Mouse (Mus musculus): ENCODE results near the gene Ugt8a.

Gene Ugt8a

DNA sequence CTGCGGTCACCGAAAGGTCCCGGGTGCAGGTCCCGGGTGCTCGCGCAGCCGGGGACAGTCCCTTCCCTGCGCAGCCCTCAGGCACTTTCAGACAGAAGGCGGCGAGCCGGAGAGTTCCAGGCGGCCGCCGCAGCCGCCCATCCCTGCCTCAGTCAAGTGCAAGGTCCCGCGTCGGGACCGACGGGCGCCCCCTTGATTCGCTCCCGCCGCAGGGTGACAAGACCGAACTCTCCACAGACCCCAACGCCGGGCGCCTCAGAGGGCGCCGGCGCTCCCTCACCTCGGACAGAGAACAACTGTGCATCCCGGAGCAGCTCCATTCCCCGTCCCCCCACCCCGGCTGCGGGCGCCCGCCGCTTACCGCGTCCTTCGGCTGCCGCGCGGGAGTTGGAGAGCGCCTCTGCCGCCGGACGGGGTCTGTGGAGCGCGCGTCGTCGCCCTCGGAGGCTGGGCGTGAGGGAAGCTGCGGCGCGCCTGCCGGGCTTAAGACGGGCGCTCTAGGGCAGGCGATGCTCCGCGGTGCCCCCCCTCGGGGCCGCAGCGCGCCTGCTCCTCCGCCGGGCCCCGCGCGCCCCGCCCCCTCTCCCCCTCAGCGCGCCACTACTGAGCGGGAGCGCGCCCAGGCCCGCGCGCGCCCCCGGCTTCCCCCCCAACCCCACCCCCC is at the start of gene Ugt8a:
Gene Ugt8a (minus strand): TSS at position 528 of the 664 bp plus-strand sequence.
- H3K4me3 ChIP-seq (replicated peaks; ENCODE audit: low read length), result peak within 1 kb of the TSS; percentile 89
- peaks cover 18% of the 10 kb centered on the region for H3K27me3 ChIP-seq (ENCODE audit: insufficient read depth, low read length)
- H3K9me3 ChIP-seq (ENCODE audit: low read length), result no peaks in the 10 kb centered on the region
- no peaks in the 10 kb centered on the region for H3K36me3 ChIP-seq (ENCODE audit: insufficient read depth, low read length)
- H3K4me1 ChIP-seq (replicated peaks; ENCODE audit: low read depth, low read length), result peaks cover 6% of the 10 kb centered on the region
- TF ChIP-seq NANOG (IDR thresholded peaks at IDR 0.05; ENCODE audit: borderline replicate concordance, low read length), result no peak

DNA sequence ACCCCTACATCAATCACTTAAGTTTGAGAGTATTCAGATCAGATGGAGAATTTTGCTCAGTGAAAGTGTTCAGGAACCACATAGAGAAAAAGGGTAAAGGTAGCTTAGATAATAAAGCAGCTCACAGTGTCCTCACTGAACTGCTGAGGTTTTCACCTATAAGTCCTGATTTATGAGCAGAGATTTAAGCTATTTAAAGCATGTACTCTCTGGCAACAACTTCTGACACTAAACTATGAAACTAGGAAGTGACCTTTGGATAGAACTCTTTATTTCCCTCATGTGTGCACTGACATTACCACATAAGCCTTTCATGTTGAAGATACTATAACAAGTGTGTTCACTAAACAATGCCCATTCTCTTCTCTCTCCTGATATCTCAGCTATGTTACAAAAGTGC is 48.2 kb upstream of the Ugt8a start:
- Histone ChIP-seq H3K36me3 (ENCODE audit: insufficient read depth, low read length) (no peaks in the 10 kb centered on the region), H3K4me1 (replicated peaks; ENCODE audit: low read depth, low read length) (no peaks in the 10 kb centered on the region), H3K27me3 (ENCODE audit: insufficient read depth, low read length) (no peaks in the 10 kb centered on the region), H3K4me3 (replicated peaks; ENCODE audit: low read length) (no peak overlapping the region), H3K9me3 (ENCODE audit: low read length) (no peaks in the 10 kb centered on the region)
- no peak for TF ChIP-seq POU5F1 (IDR thresholded peaks at IDR 0.05; ENCODE audit: borderline replicate concordance, low read length)
- TF ChIP-seq CTCF (conservative IDR thresholded peaks at IDR 0.05; ENCODE audit: low read length), result no peak
- TF ChIP-seq NANOG (IDR thresholded peaks at IDR 0.05; ENCODE audit: borderline replicate concordance, low read length), result no peak

DNA sequence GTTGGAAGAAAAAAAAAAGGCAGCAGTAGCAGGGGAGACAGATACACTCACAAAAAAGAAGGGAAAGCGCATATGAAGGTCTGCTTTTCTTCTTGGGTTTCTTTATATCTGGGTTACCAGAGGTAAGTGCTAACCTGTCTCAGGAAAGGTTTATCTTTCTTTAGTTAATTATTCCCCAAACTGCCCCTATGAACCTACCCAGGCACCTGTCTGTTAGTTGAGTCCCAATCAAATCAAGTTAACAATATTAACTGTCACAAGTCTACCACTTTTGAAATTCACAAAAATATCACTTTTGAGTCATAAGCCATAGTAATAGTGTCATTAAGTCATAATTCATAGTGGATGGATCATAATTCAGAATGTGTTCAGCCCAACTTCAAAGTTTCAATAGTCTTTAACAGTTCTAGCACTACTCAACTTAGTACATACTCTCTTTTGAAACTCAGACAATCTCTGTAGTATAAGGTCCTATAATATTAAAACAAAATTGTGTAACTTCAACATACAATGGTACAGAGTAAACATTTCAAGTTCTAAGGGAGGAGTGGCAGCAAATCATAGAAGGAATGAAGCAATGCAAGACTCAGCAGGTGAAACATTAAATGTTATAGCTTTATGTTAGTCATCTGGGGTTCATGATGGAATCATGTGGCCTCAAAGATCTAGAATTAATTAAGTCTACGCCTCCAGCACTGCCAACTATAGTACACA is 45.4 kb upstream of the Ugt8a start:
- no peaks in the 10 kb centered on the region for H3K4me1 ChIP-seq (replicated peaks; ENCODE audit: low read depth, low read length)
- no peak overlapping the region for H3K4me3 ChIP-seq (replicated peaks; ENCODE audit: low read length)
- H3K36me3 ChIP-seq (ENCODE audit: insufficient read depth, low read length), result no peaks in the 10 kb centered on the region
- no peaks in the 10 kb centered on the region for H3K27me3 ChIP-seq (ENCODE audit: insufficient read depth, low read length)
- TF ChIP-seq CTCF (conservative IDR thresholded peaks at IDR 0.05; ENCODE audit: low read length) (no peak), NANOG (IDR thresholded peaks at IDR 0.05; ENCODE audit: borderline replicate concordance, low read length) (no peak), POU5F1 (IDR thresholded peaks at IDR 0.05; ENCODE audit: borderline replicate concordance, low read length) (no peak)
- no peaks in the 10 kb centered on the region for H3K9me3 ChIP-seq (ENCODE audit: low read length)

DNA sequence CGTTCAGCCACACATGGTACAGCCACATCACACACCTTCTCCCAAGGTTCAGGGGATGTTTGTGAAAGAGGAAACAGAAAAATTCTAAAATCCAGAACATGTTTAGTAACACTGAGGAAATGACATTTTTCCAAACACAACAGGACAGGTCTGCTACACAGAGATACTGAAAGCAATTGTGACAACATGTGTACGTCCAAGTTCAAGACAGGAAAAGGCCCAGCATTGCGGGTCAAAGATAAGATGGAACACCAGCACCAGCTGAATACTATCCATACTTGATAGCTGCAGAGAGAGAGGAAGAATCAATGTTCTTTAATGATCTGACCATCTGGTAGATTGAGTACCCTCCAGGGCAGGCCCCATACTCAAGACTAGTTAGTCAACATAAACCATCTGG is 41.1 kb upstream of the Ugt8a start:
- no peaks in the 10 kb centered on the region for H3K36me3 ChIP-seq (ENCODE audit: insufficient read depth, low read length)
- no peaks in the 10 kb centered on the region for H3K4me1 ChIP-seq (replicated peaks; ENCODE audit: low read depth, low read length)
- TF ChIP-seq CTCF (conservative IDR thresholded peaks at IDR 0.05; ENCODE audit: low read length) (no peak), NANOG (IDR thresholded peaks at IDR 0.05; ENCODE audit: borderline replicate concordance, low read length) (no peak), POU5F1 (IDR thresholded peaks at IDR 0.05; ENCODE audit: borderline replicate concordance, low read length) (no peak)
- no peaks in the 10 kb centered on the region for H3K27me3 ChIP-seq (ENCODE audit: insufficient read depth, low read length)
- H3K4me3 ChIP-seq (replicated peaks; ENCODE audit: low read length), result no peak overlapping the region
- H3K9me3 ChIP-seq (ENCODE audit: low read length), result no peaks in the 10 kb centered on the region

- TF ChIP-seq POU5F1 (IDR thresholded peaks at IDR 0.05; ENCODE audit: borderline replicate concordance, low read length), result no peak
- no peak for TF ChIP-seq CTCF (conservative IDR thresholded peaks at IDR 0.05; ENCODE audit: low read length)
- TF ChIP-seq NANOG (IDR thresholded peaks at IDR 0.05; ENCODE audit: borderline replicate concordance, low read length), result no peak
- H3K4me1 ChIP-seq (replicated peaks; ENCODE audit: low read depth, low read length), result no peaks in the 10 kb centered on the region
- H3K9me3 ChIP-seq (ENCODE audit: low read length), result no peaks in the 10 kb centered on the region
- no peaks in the 10 kb centered on the region for H3K27me3 ChIP-seq (ENCODE audit: insufficient read depth, low read length)
- H3K4me3 ChIP-seq (replicated peaks; ENCODE audit: low read length), result no peak overlapping the region
- no peaks in the 10 kb centered on the region for H3K36me3 ChIP-seq (ENCODE audit: insufficient read depth, low read length)
Measured at GRCm38 (mm10) chr3:125975899-125976298, 37.5 kb upstream of the Ugt8a start.

- no peaks in the 10 kb centered on the region for H3K27me3 ChIP-seq (ENCODE audit: insufficient read depth, low read length)
- H3K4me1 ChIP-seq (replicated peaks; ENCODE audit: low read depth, low read length), result no peaks in the 10 kb centered on the region
- no peaks in the 10 kb centered on the region for H3K36me3 ChIP-seq (ENCODE audit: insufficient read depth, low read length)
- H3K9me3 ChIP-seq (ENCODE audit: low read length), result no peaks in the 10 kb centered on the region
- H3K4me3 ChIP-seq (replicated peaks; ENCODE audit: low read length), result no peak overlapping the region
- TF ChIP-seq CTCF (conservative IDR thresholded peaks at IDR 0.05; ENCODE audit: low read length) (no peak), POU5F1 (IDR thresholded peaks at IDR 0.05; ENCODE audit: borderline replicate concordance, low read length) (no peak), NANOG (IDR thresholded peaks at IDR 0.05; ENCODE audit: borderline replicate concordance, low read length) (no peak)
Measured at GRCm38 (mm10) chr3:125969458-125969857, 31.0 kb upstream of the Ugt8a start.

- no peaks in the 10 kb centered on the region for H3K9me3 ChIP-seq (ENCODE audit: low read length)
- no peaks in the 10 kb centered on the region for H3K4me1 ChIP-seq (replicated peaks; ENCODE audit: low read depth, low read length)
- H3K27me3 ChIP-seq (ENCODE audit: insufficient read depth, low read length), result no peaks in the 10 kb centered on the region
- TF ChIP-seq NANOG (IDR thresholded peaks at IDR 0.05; ENCODE audit: borderline replicate concordance, low read length) (no peak), CTCF (conservative IDR thresholded peaks at IDR 0.05; ENCODE audit: low read length) (no peak), POU5F1 (IDR thresholded peaks at IDR 0.05; ENCODE audit: borderline replicate concordance, low read length) (no peak)
- H3K36me3 ChIP-seq (ENCODE audit: insufficient read depth, low read length), result no peaks in the 10 kb centered on the region
- no peak overlapping the region for H3K4me3 ChIP-seq (replicated peaks; ENCODE audit: low read length)
Measured at GRCm38 (mm10) chr3:125956196-125956885, 17.9 kb upstream of the Ugt8a start.

DNA sequence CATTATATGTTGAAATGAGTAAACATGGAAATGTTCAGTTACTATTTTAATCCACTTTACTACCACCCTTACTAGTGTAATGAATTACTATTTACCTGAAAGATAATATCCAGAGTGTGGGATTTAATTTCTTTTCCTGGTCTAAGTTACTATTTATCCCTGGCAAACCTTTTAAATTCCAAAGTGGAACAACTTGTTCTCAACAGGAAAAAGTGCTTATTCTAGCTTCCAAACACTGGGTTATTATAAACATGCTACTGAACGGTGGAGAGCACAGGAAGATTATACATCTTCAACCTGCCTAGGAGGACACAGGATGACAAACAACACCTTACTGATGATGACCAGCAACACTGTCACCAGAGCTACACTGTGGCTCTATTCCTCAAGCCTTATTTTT is 16.5 kb upstream of the Ugt8a start:
- Histone ChIP-seq H3K4me1 (replicated peaks; ENCODE audit: low read depth, low read length) (no peaks in the 10 kb centered on the region), H3K9me3 (ENCODE audit: low read length) (no peaks in the 10 kb centered on the region), H3K36me3 (ENCODE audit: insufficient read depth, low read length) (no peaks in the 10 kb centered on the region), H3K4me3 (replicated peaks; ENCODE audit: low read length) (no peak overlapping the region), H3K27me3 (ENCODE audit: insufficient read depth, low read length) (no peaks in the 10 kb centered on the region)
- TF ChIP-seq NANOG (IDR thresholded peaks at IDR 0.05; ENCODE audit: borderline replicate concordance, low read length), result no peak
